Mouse (Mus musculus) left cerebral cortex, adult 2 months (tissue): Measurements from ENCODE around the gene Simc1. TPM values are rescaled to one million over a fixed set of nuclear protein-coding genes. Genes with fewer than 3 reads are reported as not detected.

ENCODE experiments used
- DNase-seq, 2 experiments: peaks; one replicate each; pipeline ENCODE4 v3.0.0; 2021 to 2022; ENCODE audit warnings: low spot score in 2 of 2, mixed read lengths in 1 of 2; ENCODE audit errors: extremely low spot score in 1 of 2
- H3K27ac ChIP-seq: fragments of 200-600 bp; 2 replicates; pipeline ENCODE4 v1.8.1; 2022
- H3K4me3 ChIP-seq: fragments of 200-600 bp; 2 replicates; pipeline ENCODE4 v1.8.1; 2022
- CTCF ChIP-seq: fragments of 200-600 bp; IDR thresholded peaks from 2 replicates; pipeline ENCODE4 v1.8.1; 2022; ENCODE audit warnings: antibody characterized with exemption, mild to moderate bottlenecking, moderate library complexity
- intact Hi-C: fragments of 180-260 bp; cut with DNase I; formaldehyde crosslinking; loops from one replicate; pipeline ENCODE4 v1.15.1; 2025
- microRNA-seq, 2 experiments: library from miRNA; unstranded; fragments of <30 nt; microRNA quantifications; one replicate each; pipeline ENCODE4 v1.2.0; 2021
- total RNA-seq, 2 experiments: library from RNA; stranded (reverse); gene quantifications; 2 replicates each; pipeline ENCODE4 v1.2.3; 2021

Gene Simc1
- total RNA-seq, 2 experiments from 2014 or later: 16.0 TPM

- Histone ChIP-seq H3K27ac (no peak overlapping the region), H3K4me3 (peak overlapping the region; percentile 89)
- intact Hi-C loops: loop anchor here (2.0 kb wide), 1 partner anchor 19 kb away; the partner anchor contains the start of gene Cltb
- TF ChIP-seq CTCF: no peak
- DNase-seq: no peak
Observed at GRCm38 (mm10) chr13:54591776-54592356, 88.3 kb downstream of the Simc1 start.

DNA sequence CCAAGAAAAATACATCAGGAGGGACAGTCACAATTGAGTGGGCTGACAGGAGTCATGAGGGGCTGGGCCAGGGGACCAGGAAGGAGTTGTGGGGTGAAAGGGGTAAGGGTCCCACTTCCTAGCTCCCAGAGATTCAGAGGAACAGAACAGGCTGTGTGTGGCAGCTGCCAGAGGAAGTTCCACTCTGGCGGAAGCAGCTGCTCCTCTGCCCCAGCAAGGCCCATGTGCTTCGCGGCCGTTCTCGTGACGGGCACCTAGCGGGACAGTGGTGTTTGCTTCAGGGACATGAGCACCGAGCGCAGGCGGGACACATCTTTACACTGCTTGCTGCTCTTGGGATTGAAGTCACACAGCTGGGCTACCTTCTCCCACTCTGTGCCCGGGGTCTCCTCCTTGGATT, 90.0 kb downstream of the Simc1 start:
- intact Hi-C loops: no loop called here
- no peak for DNase-seq
- no peak for TF ChIP-seq CTCF
- Histone ChIP-seq H3K4me3 (no peak overlapping the region), H3K27ac (no peak overlapping the region)

DNA sequence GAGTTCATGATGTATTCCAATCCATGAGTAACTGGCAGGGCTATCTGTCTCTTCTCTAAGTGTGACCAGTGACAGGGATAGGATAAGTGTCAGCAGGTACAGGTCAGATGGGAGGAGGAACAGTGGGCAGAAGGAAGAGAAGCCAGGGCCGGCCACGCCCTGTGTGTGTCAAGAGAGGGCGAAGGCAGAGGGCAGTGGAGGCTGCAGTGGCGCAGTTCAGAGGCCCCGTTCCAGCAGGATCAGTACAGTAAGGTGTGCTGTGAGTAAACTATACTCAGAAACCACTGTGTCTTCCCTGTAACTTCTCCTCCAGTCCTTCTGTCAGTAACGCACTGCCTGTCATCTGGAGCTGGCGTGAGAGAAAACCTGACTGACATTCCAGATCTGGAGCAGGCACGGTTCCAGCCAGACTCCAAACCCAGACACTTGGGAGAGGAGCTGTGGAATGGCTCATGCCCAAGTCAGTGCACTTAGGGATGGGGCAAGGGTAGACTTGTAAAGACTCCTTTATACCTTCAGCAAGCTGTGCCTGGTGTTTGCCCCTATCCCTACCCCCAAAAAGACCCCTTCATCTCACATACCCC, 92.6 kb downstream of the Simc1 start:
- intact Hi-C loops: no loop called here
- no peak for DNase-seq
- no peak for TF ChIP-seq CTCF
- Histone ChIP-seq H3K27ac (no peak overlapping the region), H3K4me3 (no peak overlapping the region)

- no peak for DNase-seq
- no peak overlapping the region for H3K27ac ChIP-seq
- no peak overlapping the region for H3K4me3 ChIP-seq
- TF ChIP-seq CTCF: no peak
- intact Hi-C loops: no loop called here
Observed at GRCm38 (mm10) chr13:54596870-54597269, 93.3 kb downstream of the Simc1 start.

GRCm38 (mm10) chr13:54598622-54599143, 95.1 kb downstream of the Simc1 start:
- no peak for DNase-seq
- Histone ChIP-seq H3K27ac (no peak overlapping the region), H3K4me3 (no peak overlapping the region)
- intact Hi-C loops: no loop called here
- no peak for TF ChIP-seq CTCF

Small RNA genes lying within 50 kb of the gene (microRNA-seq; reads per million reads assigned to microRNA genes)
- 0 reads per million in 2 experiments for gene Gm24195

Other genes starting within 250 kb of the Simc1 start
- 100 to 1,000 TPM; 798 to 848 TPM for gene Cplx2, start 132.4 kb upstream of the Simc1 start, total RNA-seq
- gene Thoc3, start 34.9 kb upstream of the Simc1 start, total RNA-seq: 10 to 100 TPM; 35.6 to 36.0 TPM
- gene 4833439L19Rik, start 61.7 kb downstream of the Simc1 start, total RNA-seq: 100 to 1,000 TPM; 134 to 143 TPM
- gene Arl10, start 71.2 kb downstream of the Simc1 start, total RNA-seq: 10 to 100 TPM; 24.1 to 25.6 TPM
- gene Nop16, start 86.3 kb downstream of the Simc1 start, total RNA-seq: 10 to 100 TPM; 24.1 to 26.8 TPM
- gene Higd2a, start 86.4 kb downstream of the Simc1 start, total RNA-seq: 100 to 1,000 TPM; 134 to 144 TPM
- gene Cltb, start 107.6 kb downstream of the Simc1 start, total RNA-seq: 100 to 1,000 TPM; 304 to 316 TPM
- 10 to 100 TPM; 48.4 to 53.1 TPM for gene Faf2, start 118.0 kb downstream of the Simc1 start, total RNA-seq
- gene Rnf44, start 190.1 kb downstream of the Simc1 start, total RNA-seq: 100 to 1,000 TPM; 156 to 185 TPM
- under 1 TPM; 0.16 to 0.45 TPM for gene Cdhr2, start 197.7 kb downstream of the Simc1 start, total RNA-seq
- 100 to 1,000 TPM; 128 to 130 TPM for gene Gprin1, start 246.1 kb downstream of the Simc1 start, total RNA-seq